Mouse (Mus musculus): ENCODE data around the gene Sap30. TPM values are rescaled to one million over a fixed set of nuclear protein-coding genes. Genes with fewer than 3 reads are reported as not detected.
"Not testable (repeated sequence)": the region's sequence is repeated elsewhere in the genome, so short reads cannot be mapped to it uniquely, and the experiment has no call there.

Sap30 gene
- polyA plus RNA-seq, 1 experiment from 2014 or later, result 89.9 TPM

DNA sequence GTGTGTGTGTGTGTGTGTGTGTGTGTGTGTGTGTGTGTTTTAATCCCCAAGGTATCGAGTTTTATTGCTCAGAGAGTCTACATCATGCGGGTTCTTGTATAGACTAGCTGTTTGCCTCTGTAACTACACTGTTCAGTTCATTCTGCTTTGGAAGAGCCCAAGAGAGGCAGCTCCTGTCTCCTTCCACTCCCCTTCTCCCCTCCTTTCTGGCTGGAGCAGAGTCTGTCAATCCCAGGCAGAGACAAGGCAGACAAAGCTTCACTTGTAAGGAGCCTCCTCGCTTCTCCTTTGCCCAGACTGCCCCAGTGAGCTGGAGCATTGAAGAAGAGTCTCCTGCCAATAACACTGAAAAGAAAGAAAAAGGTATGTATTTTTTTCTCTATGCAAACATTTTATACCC lies 31.9 kb downstream of the Sap30 start, which contains the start of gene Scrg1:
Gene Scrg1, plus strand, starts transcription at position 159 of the 400 bp plus-strand sequence.
- Histone ChIP-seq H3K9ac (no peak within 1 kb of the TSS), H3K4me2 (replicated peaks) (no peak within 1 kb of the TSS), H3K9me3 (replicated peaks) (no peaks in the 10 kb centered on the region), H3K27me3 (no peaks in the 10 kb centered on the region), H3K27ac (no peak within 1 kb of the TSS), H3K4me1 (no peaks in the 10 kb centered on the region), H3K4me3 (no peak within 1 kb of the TSS), H3K36me3 (no peaks in the 10 kb centered on the region)
- ATAC-seq (ENCODE audit: low FRiP score), result no peak
- WGBS, result 85% methylated on average over 3 of the region's 3 CpGs

DNA sequence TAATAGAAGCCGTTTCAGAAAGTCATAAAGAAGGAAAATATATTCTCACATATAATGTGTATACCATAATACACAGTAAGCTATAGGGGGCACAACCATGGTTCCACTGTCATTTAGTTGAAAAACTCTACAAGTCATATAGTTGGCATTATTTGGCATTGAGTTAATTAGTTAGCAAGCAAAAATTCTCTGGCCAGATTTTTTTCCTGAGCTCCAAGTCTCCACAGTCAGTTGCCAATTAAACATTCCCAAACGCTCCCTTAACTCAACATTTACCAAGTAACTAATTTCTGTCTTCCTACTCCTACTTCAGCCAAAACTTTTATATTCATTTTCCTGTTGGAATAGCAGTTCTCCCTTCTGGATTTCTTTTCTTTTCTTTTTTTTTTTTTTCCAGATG lies 34.3 kb downstream of the Sap30 start:
- ATAC-seq (ENCODE audit: low FRiP score), result no peak
- H3K4me1 ChIP-seq, result no peaks in the 10 kb centered on the region
- no peak overlapping the region for H3K9ac ChIP-seq
- 88% methylated on average over 2 of the region's 2 CpGs for WGBS
- no peaks in the 10 kb centered on the region for H3K9me3 ChIP-seq (replicated peaks)
- no peak overlapping the region for H3K27ac ChIP-seq
- H3K4me2 ChIP-seq (replicated peaks), result no peak overlapping the region
- no peak overlapping the region for H3K4me3 ChIP-seq
- no peaks in the 10 kb centered on the region for H3K27me3 ChIP-seq
- no peaks in the 10 kb centered on the region for H3K36me3 ChIP-seq

DNA sequence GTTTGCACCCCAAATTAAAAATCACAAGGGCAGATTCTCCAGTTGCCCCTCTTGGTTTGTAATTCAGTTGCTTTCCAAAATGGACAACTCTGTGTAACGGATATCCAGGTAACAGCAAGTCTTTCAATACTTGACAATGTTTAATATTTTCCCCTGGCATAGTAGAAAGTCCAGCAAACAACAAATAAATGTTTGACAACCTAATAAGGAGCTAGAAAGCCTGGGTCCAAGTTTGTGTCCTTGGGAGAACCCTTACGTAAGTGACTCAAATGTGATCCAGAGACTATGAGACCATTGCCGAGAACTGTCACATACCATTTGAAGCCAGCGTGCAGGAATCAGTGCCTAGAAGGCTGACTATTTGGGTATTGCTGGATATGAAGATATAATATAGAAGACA lies 35.8 kb downstream of the Sap30 start:
- Histone ChIP-seq H3K9ac (no peak overlapping the region), H3K36me3 (no peaks in the 10 kb centered on the region), H3K27ac (no peak overlapping the region), H3K4me1 (no peaks in the 10 kb centered on the region), H3K27me3 (no peaks in the 10 kb centered on the region), H3K9me3 (replicated peaks) (no peaks in the 10 kb centered on the region), H3K4me2 (replicated peaks) (no peak overlapping the region), H3K4me3 (no peak overlapping the region)
- WGBS, result 94% methylated on average over 4 of the region's 4 CpGs
- ATAC-seq (ENCODE audit: low FRiP score), result no peak

- Histone ChIP-seq H3K9ac (no peak overlapping the region), H3K9me3 (replicated peaks) (no peaks in the 10 kb centered on the region), H3K4me2 (replicated peaks) (no peak overlapping the region), H3K36me3 (no peaks in the 10 kb centered on the region), H3K4me1 (no peaks in the 10 kb centered on the region), H3K4me3 (no peak overlapping the region), H3K27me3 (no peaks in the 10 kb centered on the region), H3K27ac (no peak overlapping the region)
- WGBS, result 74% methylated on average over 7 of the region's 7 CpGs
- ATAC-seq (ENCODE audit: low FRiP score), result no peak
Observed at GRCm38 (mm10) chr8:57450726-57451125, 36.9 kb downstream of the Sap30 start.

DNA sequence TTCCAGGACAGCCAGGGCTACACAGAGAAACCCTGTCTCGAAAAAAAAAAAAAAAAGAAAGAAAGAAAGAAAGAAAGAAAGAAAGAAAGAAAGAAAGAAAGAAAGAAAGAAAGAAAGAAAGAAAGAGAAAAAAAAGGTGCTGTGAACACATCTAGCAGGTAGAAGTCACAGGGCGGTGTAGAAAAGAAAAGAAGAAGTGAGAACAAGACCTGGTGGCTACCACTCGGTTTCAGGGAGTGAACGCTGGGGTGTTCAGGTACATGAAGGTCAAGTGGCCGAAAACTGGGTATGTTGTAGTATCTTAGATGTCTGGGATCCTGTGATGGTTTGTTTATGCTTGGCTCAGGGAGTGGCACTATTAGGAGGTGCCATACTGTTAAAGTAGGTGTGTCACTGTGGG lies 41.8 kb downstream of the Sap30 start:
- not testable (repeated sequence) for H3K4me3 ChIP-seq; ATAC-seq (ENCODE audit: low FRiP score); H3K27me3 ChIP-seq; H3K9ac ChIP-seq; H3K27ac ChIP-seq; H3K4me2 ChIP-seq (replicated peaks); H3K4me1 ChIP-seq; H3K36me3 ChIP-seq; H3K9me3 ChIP-seq (replicated peaks)
- WGBS, result 90% methylated on average over 4 of the region's 5 CpGs

GRCm38 (mm10) chr8:57443289-57443688 lies 44.4 kb downstream of the Sap30 start:
- H3K4me2 ChIP-seq (replicated peaks), result no peak overlapping the region
- H3K9me3 ChIP-seq (replicated peaks), result no peaks in the 10 kb centered on the region
- no peak for ATAC-seq (ENCODE audit: low FRiP score)
- H3K4me1 ChIP-seq, result peaks cover 2% of the 10 kb centered on the region; the same call in 1 of the 2 replicates
- no peaks in the 10 kb centered on the region for H3K27me3 ChIP-seq
- H3K36me3 ChIP-seq, result no peaks in the 10 kb centered on the region
- H3K4me3 ChIP-seq, result no peak overlapping the region
- WGBS, result 79% methylated on average over 4 of the region's 4 CpGs
- H3K9ac ChIP-seq, result no peak overlapping the region
- H3K27ac ChIP-seq, result no peak overlapping the region

GRCm38 (mm10) chr8:57441556-57441955 lies 46.1 kb downstream of the Sap30 start:
- ATAC-seq (ENCODE audit: low FRiP score), result no peak
- whole genome bisulfite sequencing, result 85% methylated on average over 5 of the region's 5 CpGs
- no peaks in the 10 kb centered on the region for H3K9me3 ChIP-seq (replicated peaks)
- H3K4me3 ChIP-seq, result no peak overlapping the region
- H3K9ac ChIP-seq, result no peak overlapping the region
- no peaks in the 10 kb centered on the region for H3K27me3 ChIP-seq
- H3K4me2 ChIP-seq (replicated peaks), result no peak overlapping the region
- H3K36me3 ChIP-seq, result no peaks in the 10 kb centered on the region
- H3K4me1 ChIP-seq, result peaks cover 2% of the 10 kb centered on the region; the same call in 1 of the 2 replicates
- H3K27ac ChIP-seq, result no peak overlapping the region

DNA sequence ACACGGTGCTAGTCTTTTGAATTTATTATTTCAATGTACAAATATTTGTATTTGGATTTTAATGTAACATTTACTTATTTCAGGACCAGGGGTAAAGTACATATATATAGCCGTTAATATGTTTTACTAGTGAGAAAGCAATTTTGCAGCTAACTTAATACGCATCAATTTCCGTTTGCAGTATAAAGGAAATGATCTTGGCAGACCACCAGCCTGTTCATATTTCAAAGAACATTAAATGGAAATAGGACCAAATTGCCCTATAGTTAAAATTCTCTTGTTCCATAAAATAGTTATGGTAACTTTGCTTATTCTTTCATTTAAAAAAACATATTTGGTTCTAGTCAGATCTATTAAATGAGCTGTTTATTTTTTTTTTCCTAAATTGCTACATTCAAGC lies 46.5 kb downstream of the Sap30 start:
- H3K4me3 ChIP-seq, result no peak overlapping the region
- ATAC-seq (ENCODE audit: low FRiP score), result no peak
- no peak overlapping the region for H3K27ac ChIP-seq
- peaks cover 4% of the 10 kb centered on the region; the same call in 1 of the 2 replicates for H3K4me1 ChIP-seq
- no peaks in the 10 kb centered on the region for H3K36me3 ChIP-seq
- WGBS, result 87% methylated on average over 4 of the region's 4 CpGs
- H3K4me2 ChIP-seq (replicated peaks), result no peak overlapping the region
- H3K9me3 ChIP-seq (replicated peaks), result no peaks in the 10 kb centered on the region
- H3K9ac ChIP-seq, result no peak overlapping the region
- no peaks in the 10 kb centered on the region for H3K27me3 ChIP-seq

DNA sequence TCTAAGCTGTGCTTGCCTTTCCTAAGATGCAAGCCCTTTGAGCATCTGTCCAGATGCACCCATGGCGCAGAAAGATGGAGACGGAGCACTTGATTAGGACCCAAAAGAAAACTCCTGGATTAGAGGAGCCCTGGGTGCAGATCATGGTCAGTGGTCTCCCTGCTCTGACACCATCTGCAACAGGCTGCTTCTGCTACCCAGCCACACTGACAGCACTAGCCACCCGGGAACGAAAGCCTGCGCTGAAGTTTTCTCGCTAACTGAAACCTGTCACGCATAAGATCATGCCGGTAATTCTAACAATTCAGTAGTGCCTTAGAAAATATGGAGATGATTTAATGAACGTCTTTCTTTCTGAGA lies 51.2 kb downstream of the Sap30 start:
- no peak overlapping the region for H3K27ac ChIP-seq
- H3K36me3 ChIP-seq, result no peaks in the 10 kb centered on the region
- 83% methylated on average over 9 of the region's 9 CpGs for WGBS

DNA sequence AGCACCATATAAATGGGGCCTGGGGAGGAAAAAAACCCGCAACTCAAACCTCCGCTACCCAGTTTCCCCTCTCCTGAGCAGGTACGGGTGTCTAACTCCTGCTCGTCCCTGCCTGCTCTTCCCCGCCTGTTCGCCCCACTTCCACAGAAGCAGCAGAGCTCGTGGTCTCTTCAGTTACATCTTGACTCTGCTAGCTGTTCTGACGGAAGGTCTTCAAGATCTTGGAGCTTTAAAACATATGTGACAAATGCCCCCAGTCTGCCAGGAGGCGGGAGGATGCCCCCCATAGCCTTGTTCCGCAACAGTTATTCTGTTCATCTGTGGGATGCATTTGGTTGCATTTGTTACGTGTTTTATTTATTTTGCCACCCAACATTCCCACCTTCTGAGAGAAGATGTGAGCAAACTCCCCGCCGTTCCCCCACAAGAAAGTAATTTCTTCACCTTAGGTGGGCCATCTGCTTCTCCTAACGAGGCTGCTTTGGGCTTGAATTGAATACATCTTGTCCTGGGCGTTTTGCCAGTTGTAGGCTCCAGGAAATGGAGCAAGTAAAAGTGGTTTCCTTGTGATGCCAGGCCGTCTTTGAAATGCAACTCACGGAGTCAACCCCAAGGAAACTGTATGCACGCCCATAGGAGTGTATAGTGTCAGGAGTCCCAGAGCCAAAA lies 51.8 kb downstream of the Sap30 start:
- 62% methylated on average over 18 of the region's 18 CpGs for WGBS
- Histone ChIP-seq H3K4me1 (peaks cover 7% of the 10 kb centered on the region; the same call in 1 of the 2 replicates), H3K27me3 (no peaks in the 10 kb centered on the region), H3K9ac (no peak overlapping the region), H3K4me2 (replicated peaks) (no peak overlapping the region), H3K4me3 (no peak overlapping the region), H3K36me3 (no peaks in the 10 kb centered on the region), H3K27ac (no peak overlapping the region), H3K9me3 (replicated peaks) (no peaks in the 10 kb centered on the region)
- ATAC-seq (ENCODE audit: low FRiP score), result no peak

More for the DNA sequence above, 51.2 kb downstream of the Sap30 start:
- H3K27me3 ChIP-seq, result no peaks in the 10 kb centered on the region
- no peaks in the 10 kb centered on the region for H3K9me3 ChIP-seq (replicated peaks)
- H3K4me1 ChIP-seq, result peaks cover 7% of the 10 kb centered on the region; the same call in 1 of the 2 replicates
- ATAC-seq (ENCODE audit: low FRiP score), result no peak
- H3K9ac ChIP-seq, result no peak overlapping the region
- no peak overlapping the region for H3K4me3 ChIP-seq
- no peak overlapping the region for H3K4me2 ChIP-seq (replicated peaks)

DNA sequence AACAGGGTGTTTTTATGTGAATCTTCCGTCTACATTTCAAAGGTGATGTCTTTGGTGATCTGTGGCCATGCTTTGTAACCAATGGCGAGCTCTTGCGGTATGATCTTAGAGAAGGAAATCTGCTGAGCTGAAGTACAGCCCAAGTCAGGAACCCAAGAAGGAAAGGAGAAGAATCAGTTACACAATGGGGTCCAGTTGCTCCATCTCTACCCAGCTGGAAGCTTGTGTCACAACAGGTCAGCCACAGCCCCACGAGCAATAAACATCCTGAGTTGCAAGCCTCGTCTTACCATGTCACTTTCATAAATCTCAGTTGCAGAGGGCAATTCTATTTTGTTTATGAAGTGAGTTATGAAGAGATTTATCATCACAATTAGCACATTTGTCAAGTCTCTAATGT lies 54.9 kb downstream of the Sap30 start:
- H3K27me3 ChIP-seq, result peaks cover 1% of the 10 kb centered on the region; the same call in 1 of the 2 replicates
- no peak for ATAC-seq (ENCODE audit: low FRiP score)
- H3K9me3 ChIP-seq (replicated peaks), result no peaks in the 10 kb centered on the region

More for the DNA sequence above, 54.9 kb downstream of the Sap30 start:
- H3K9ac ChIP-seq, result no peak overlapping the region
- no peak overlapping the region for H3K4me3 ChIP-seq
- H3K27ac ChIP-seq, result no peak overlapping the region
- no peaks in the 10 kb centered on the region for H3K36me3 ChIP-seq
- no peak overlapping the region for H3K4me2 ChIP-seq (replicated peaks)
- 89% methylated on average over 5 of the region's 5 CpGs for WGBS
- 0 out of 2 replicates have a peak, but pooled peaks cover 4% of the 10 kb centered on the region for H3K4me1 ChIP-seq
